Mouse (Mus musculus): ENCODE measurements around the gene Pus3.

- TF ChIP-seq CTCF (IDR thresholded peaks at IDR 0.05; ENCODE audit: low read depth, low read length), result no peak
- no peak for TF ChIP-seq POLR2A (IDR thresholded peaks at IDR 0.05; ENCODE audit: extremely low read depth, insufficient read depth, low read length)
These were observed 13.7 kb upstream of the Pus3 start for GRCm38 (mm10) chr9:35544666-35545065.

All from liver, adult 2 months (tissue).